Mouse (Mus musculus) heart, embryonic 13.5 days (tissue): ENCODE data around the gene Tnik. TPM values are rescaled to one million over a fixed set of nuclear protein-coding genes. Genes with fewer than 3 reads are reported as not detected.

ENCODE experiments used
- ATAC-seq: fragments of 200-750 bp; cut with Nextera tagmentation; 2 replicates; pipeline ENCODE4 v1.8.0; 2017; ENCODE audit warnings: moderate TSS enrichment; ENCODE audit not compliant: insufficient number of reproducible peaks, low FRiP score, low TSS enrichment; ENCODE audit errors: extremely low read depth
- H3K27ac ChIP-seq: fragments of 300-500 bp; sonication (generic); replicated peaks from 2 replicates; pipeline ENCODE4 v1.5.1; 2015; ENCODE audit warnings: moderate library complexity, mild to moderate bottlenecking, inconsistent platforms
- H3K27me3 ChIP-seq: fragments of 300-500 bp; sonication (generic); replicated peaks from 2 replicates; pipeline ENCODE4 v1.6.1; 2015; ENCODE audit warnings: mild to moderate bottlenecking, inconsistent platforms
- H3K36me3 ChIP-seq: fragments of 300-500 bp; sonication (generic); 2 replicates; pipeline ENCODE4 v1.6.1; 2015; ENCODE audit warnings: mild to moderate bottlenecking, inconsistent platforms
- H3K4me1 ChIP-seq: fragments of 300-500 bp; sonication (generic); 2 replicates; pipeline ENCODE4 v1.6.1; 2015; ENCODE audit warnings: inconsistent platforms
- H3K4me2 ChIP-seq: fragments of 300-500 bp; sonication (generic); 2 replicates; pipeline ENCODE4 v1.6.1; 2015; ENCODE audit warnings: inconsistent platforms, mild to moderate bottlenecking, moderate library complexity
- H3K4me3 ChIP-seq: fragments of 300-500 bp; sonication (generic); 2 replicates; pipeline ENCODE4 v1.5.1; 2015; ENCODE audit warnings: moderate library complexity, mild to moderate bottlenecking, inconsistent platforms
- H3K9ac ChIP-seq: fragments of 300-500 bp; sonication (generic); 2 replicates; pipeline ENCODE4 v1.6.1; 2015; ENCODE audit warnings: inconsistent platforms, mild to moderate bottlenecking, moderate library complexity
- H3K9me3 ChIP-seq: fragments of 300-500 bp; sonication (generic); 2 replicates; pipeline ENCODE4 v1.6.1; 2016; ENCODE audit warnings: inconsistent platforms
- WGBS: fragments of 180-500 bp; shearing (Covaris S2); methylation state at CpG from one replicate; pipeline ENCODE4 v1.1.7; 2015; ENCODE audit warnings: mixed read lengths; 5-methylcytosine and 5-hydroxymethylcytosine counted together
- polyA plus RNA-seq: library from polyadenylated mRNA; unstranded; fragments of >200 nt; fragmentation: Nextera tagmentation; extraction: Ambion mirVana; gene quantifications from 2 replicates; pipeline ENCODE4 v1.2.1, GENCODE M21; 2015

The Tnik gene
- polyA plus RNA-seq, 1 experiment from 2014 or later = 8.3 TPM

DNA sequence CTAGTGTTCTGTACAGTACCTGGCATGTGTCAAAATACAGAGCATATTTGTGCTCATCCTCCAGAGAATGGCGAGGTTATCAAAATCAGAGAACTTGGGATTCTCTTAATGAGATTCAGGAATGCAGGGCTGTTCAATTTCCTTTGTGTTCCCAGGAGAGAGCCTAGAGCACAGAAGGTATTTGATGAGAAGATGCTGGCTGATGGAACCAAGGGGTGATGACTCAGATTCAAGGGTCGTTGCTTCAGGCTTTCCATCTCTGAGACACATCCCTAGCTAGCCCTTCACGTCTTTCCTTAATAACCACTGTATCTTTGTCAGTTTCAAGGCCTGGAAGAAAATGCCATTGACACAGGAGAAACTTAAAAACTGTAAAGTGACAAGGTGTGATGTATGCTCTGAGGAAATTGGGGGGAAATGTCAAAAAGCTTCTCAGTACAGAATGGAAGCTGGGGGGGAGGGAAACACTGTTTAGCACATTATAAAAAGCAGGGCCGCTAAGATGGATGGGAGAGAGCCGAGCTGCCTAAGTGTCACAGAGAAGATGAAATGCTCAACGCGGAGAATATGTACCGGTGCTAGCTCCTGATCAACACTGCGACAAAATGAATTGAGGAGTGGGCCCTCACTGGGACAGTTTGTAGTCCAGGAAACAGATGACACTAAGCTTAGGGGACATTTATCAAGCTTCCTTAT, 380.4 kb downstream of the Tnik start:
- ATAC-seq = no peak
- H3K9me3 ChIP-seq = no peaks in the 10 kb centered on the region
- WGBS = 72% methylated on average over 9 of the region's 9 CpGs

GRCm38 (mm10) chr3:28652574-28652973, 389.6 kb downstream of the Tnik start:
- Histone ChIP-seq H3K4me1 (no peaks in the 10 kb centered on the region), H3K27me3 (no peaks in the 10 kb centered on the region), H3K4me2 (no peak overlapping the region), H3K27ac (no peak overlapping the region), H3K4me3 (no peak overlapping the region), H3K9ac (no peak overlapping the region), H3K9me3 (no peaks in the 10 kb centered on the region), H3K36me3 (peaks cover 24% of the 10 kb centered on the region)
- 73% methylated on average over 3 of the region's 3 CpGs for WGBS
- ATAC-seq = no peak

More for the DNA sequence above, 380.4 kb downstream of the Tnik start:
- Histone ChIP-seq H3K27ac (no peak overlapping the region), H3K9ac (no peak overlapping the region), H3K4me2 (no peak overlapping the region), H3K36me3 (peaks cover 16% of the 10 kb centered on the region), H3K4me1 (peaks cover 13% of the 10 kb centered on the region; the same call in 1 of the 2 replicates), H3K27me3 (no peaks in the 10 kb centered on the region), H3K4me3 (no peak overlapping the region)

- ATAC-seq = no peak
- no peaks in the 10 kb centered on the region for H3K9me3 ChIP-seq
- no peak overlapping the region for H3K4me2 ChIP-seq
- no peaks in the 10 kb centered on the region for H3K4me1 ChIP-seq
- 75% methylated on average over 3 of the region's 3 CpGs for WGBS
- peaks cover 20% of the 10 kb centered on the region for H3K36me3 ChIP-seq
- H3K9ac ChIP-seq = no peak overlapping the region
- H3K27me3 ChIP-seq = no peaks in the 10 kb centered on the region
- H3K27ac ChIP-seq = no peak overlapping the region
- no peak overlapping the region for H3K4me3 ChIP-seq
These were observed 390.0 kb downstream of the Tnik start for GRCm38 (mm10) chr3:28653043-28653442.

- Histone ChIP-seq H3K4me3 (no peak overlapping the region), H3K27me3 (no peaks in the 10 kb centered on the region), H3K36me3 (peaks cover 19% of the 10 kb centered on the region; the same call in 1 of the 2 replicates), H3K4me1 (no peaks in the 10 kb centered on the region), H3K27ac (no peak overlapping the region), H3K9ac (no peak overlapping the region), H3K9me3 (no peaks in the 10 kb centered on the region), H3K4me2 (no peak overlapping the region)
- ATAC-seq = no peak
These were observed 391.7 kb downstream of the Tnik start for GRCm38 (mm10) chr3:28654740-28655139.

GRCm38 (mm10) chr3:28658349-28658748, 395.3 kb downstream of the Tnik start:
- 55% methylated on average over 1 of the region's 1 CpGs for WGBS
- Histone ChIP-seq H3K27ac (no peak overlapping the region), H3K4me3 (no peak overlapping the region), H3K4me1 (no peaks in the 10 kb centered on the region), H3K36me3 (peaks cover 13% of the 10 kb centered on the region; the same call in 1 of the 2 replicates), H3K27me3 (no peaks in the 10 kb centered on the region), H3K9ac (no peak overlapping the region), H3K4me2 (no peak overlapping the region), H3K9me3 (no peaks in the 10 kb centered on the region)
- ATAC-seq = no peak

GRCm38 (mm10) chr3:28680851-28681250, 417.8 kb downstream of the Tnik start:
- Histone ChIP-seq H3K9ac (no peak overlapping the region), H3K27ac (no peak overlapping the region), H3K4me2 (no peak overlapping the region), H3K27me3 (no peaks in the 10 kb centered on the region), H3K4me1 (peaks cover 7% of the 10 kb centered on the region; the same call in 1 of the 2 replicates), H3K9me3 (no peaks in the 10 kb centered on the region), H3K4me3 (no peak overlapping the region), H3K36me3 (no peaks in the 10 kb centered on the region)
- WGBS = 40% methylated on average over 7 of the region's 7 CpGs
- ATAC-seq = no peak

DNA sequence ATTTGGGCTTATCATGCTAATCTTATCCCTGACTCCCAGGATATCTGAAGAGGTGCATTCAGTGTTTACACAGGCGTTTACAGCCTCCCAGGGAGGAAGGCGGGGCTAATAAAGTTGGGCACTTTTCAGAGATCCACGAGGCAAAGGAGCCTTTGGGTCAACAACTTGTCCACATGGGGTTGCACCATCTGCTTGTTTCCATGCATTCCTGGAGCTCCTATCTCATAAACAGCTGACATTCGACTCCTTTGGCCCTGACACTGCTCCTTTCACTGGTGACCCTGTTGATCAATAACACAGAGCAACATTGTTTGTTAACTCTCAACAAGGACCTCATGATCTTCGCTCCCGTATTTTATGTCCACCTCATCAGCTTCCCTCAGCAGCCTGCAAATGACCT, 418.9 kb downstream of the Tnik start:
- Histone ChIP-seq H3K4me3 (no peak overlapping the region), H3K4me2 (no peak overlapping the region), H3K27ac (no peak overlapping the region), H3K36me3 (no peaks in the 10 kb centered on the region), H3K27me3 (no peaks in the 10 kb centered on the region), H3K9ac (no peak overlapping the region), H3K9me3 (no peaks in the 10 kb centered on the region), H3K4me1 (peaks cover 7% of the 10 kb centered on the region; the same call in 1 of the 2 replicates)
- 38% methylated on average over 6 of the region's 6 CpGs for WGBS
- no peak for ATAC-seq

DNA sequence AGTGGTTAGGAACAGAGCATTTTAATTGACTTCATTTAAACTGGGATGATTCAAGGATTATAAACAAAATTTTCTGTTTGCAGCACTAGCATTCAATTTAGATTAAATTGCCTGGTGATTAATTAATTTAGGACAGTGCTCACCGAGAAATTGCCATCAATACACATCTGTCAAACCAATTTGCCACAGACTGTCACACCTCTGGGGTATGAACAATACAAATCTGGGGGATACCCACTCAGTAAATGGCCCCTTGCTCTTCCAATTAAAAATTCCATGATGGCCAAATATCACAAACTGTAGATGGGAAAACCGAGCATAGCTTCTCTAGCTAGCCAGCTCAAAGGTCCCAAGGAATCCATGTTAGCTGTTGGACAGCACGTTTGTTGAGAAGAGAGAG, 419.4 kb downstream of the Tnik start:
- H3K4me3 ChIP-seq = no peak overlapping the region
- no peaks in the 10 kb centered on the region for H3K27me3 ChIP-seq
- no peak for ATAC-seq
- H3K4me1 ChIP-seq = peaks cover 7% of the 10 kb centered on the region; the same call in 1 of the 2 replicates
- no peaks in the 10 kb centered on the region for H3K36me3 ChIP-seq
- H3K9me3 ChIP-seq = no peaks in the 10 kb centered on the region
- H3K27ac ChIP-seq = no peak overlapping the region
- 58% methylated on average over 3 of the region's 3 CpGs for WGBS
- no peak overlapping the region for H3K9ac ChIP-seq
- H3K4me2 ChIP-seq = no peak overlapping the region

DNA sequence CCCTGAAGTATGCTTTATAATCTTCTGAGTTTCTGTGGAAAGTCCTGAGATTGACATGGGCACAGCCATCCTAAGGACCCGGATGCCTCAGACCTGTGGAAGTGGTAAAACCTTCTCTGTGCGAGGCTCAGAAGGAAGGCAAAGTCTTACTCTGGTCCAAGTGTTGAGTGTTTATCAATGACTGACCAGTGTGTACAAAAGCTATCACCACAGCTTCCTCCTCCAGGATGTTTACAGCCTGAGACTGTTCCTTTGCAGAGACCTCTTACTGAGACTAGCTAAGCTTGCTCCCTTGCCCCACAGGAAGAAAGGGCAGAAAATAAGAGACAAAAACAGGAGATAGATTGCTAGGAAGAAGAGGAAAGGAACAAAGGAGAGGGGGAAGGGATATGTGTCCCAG, 422.5 kb downstream of the Tnik start:
- WGBS = 58% methylated on average over 2 of the region's 2 CpGs
- H3K9ac ChIP-seq = no peak overlapping the region
- no peak overlapping the region for H3K4me3 ChIP-seq
- H3K27me3 ChIP-seq = no peaks in the 10 kb centered on the region
- no peak overlapping the region for H3K27ac ChIP-seq
- ATAC-seq = no peak
- no peaks in the 10 kb centered on the region for H3K9me3 ChIP-seq
- no peaks in the 10 kb centered on the region for H3K36me3 ChIP-seq
- peaks cover 7% of the 10 kb centered on the region; the same call in 1 of the 2 replicates for H3K4me1 ChIP-seq
- H3K4me2 ChIP-seq = no peak overlapping the region

DNA sequence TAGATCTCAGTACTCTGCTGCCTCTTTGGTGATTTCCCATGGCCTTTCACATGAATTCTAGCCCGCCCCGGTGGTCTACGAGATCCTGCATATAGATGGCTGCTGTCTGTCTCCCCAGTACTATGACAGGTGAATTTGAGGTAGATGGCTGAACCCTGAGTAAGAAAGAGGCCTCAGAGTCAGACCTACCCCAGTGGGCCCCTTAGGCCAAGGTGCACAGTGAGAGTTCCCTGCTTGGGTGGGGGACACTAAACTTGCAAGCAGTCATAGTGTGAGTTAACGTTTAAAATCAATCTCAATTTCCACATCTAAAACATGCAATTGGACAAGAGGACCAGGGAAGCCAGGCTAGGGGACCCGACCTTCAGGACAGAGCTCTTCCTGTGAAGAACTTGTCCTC, 431.8 kb downstream of the Tnik start:
- Histone ChIP-seq H3K9ac (no peak overlapping the region), H3K36me3 (no peaks in the 10 kb centered on the region), H3K4me1 (no peaks in the 10 kb centered on the region), H3K27ac (no peak overlapping the region), H3K9me3 (no peaks in the 10 kb centered on the region), H3K4me2 (no peak overlapping the region), H3K4me3 (no peak overlapping the region), H3K27me3 (no peaks in the 10 kb centered on the region)
- no peak for ATAC-seq
- WGBS = 80% methylated on average over 5 of the region's 5 CpGs

DNA sequence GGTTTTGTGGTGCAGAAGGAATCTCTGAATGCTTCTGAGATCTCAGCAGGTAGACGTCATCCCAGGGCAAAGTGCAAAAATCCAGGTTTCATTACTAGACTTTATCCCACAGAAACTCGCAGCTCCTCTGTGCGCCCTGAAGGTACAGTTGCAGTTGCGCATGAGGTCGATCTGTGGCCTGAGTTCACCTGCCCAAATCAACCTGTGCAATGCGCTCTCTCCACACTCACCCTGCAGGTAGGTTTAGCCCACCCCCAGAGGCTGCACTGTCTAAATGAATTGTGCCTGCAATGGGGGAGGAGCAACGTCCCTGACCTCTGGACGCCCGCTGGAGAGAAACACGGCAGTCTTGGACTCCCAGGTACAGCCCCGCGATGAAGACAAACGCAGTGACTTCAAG, 432.6 kb downstream of the Tnik start:
- WGBS = 77% methylated on average over 13 of the region's 13 CpGs
- no peak overlapping the region; the same call in 1 of the 2 replicates for H3K4me2 ChIP-seq
- no peak for ATAC-seq
- no peak overlapping the region for H3K4me3 ChIP-seq
- H3K27me3 ChIP-seq = no peaks in the 10 kb centered on the region
- H3K9ac ChIP-seq = no peak overlapping the region
- H3K27ac ChIP-seq = no peak overlapping the region
- no peaks in the 10 kb centered on the region for H3K4me1 ChIP-seq
- H3K9me3 ChIP-seq = no peaks in the 10 kb centered on the region
- no peaks in the 10 kb centered on the region for H3K36me3 ChIP-seq

DNA sequence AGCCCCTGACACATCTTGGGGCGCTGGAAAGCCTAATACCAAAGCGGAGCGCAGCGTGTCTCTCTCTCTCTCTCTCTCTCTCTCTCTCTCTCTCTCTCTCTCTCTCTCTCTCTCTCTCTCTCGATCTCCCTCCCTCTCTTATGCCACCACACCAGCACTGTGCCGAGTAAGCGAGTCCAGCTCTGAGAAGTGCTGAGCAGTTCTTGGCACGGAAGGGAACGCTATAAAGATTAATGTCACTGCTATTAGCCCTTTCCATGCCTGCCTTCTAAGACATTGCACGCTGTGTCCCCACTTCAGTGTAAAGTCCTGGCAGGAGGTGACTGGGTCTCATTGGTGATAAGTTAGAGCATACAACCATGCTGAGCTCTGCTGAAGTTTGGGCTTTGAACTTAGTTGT, 433.1 kb downstream of the Tnik start:
- Histone ChIP-seq H3K9me3 (no peaks in the 10 kb centered on the region), H3K4me3 (no peak overlapping the region)
- no peak for ATAC-seq

More for the DNA sequence above, 433.1 kb downstream of the Tnik start:
- H3K9ac ChIP-seq = no peak overlapping the region
- 64% methylated on average over 10 of the region's 10 CpGs for WGBS
- no peak overlapping the region for H3K27ac ChIP-seq
- no peaks in the 10 kb centered on the region for H3K36me3 ChIP-seq
- no peaks in the 10 kb centered on the region for H3K4me1 ChIP-seq
- no peaks in the 10 kb centered on the region for H3K27me3 ChIP-seq
- no peak overlapping the region; the same call in 1 of the 2 replicates for H3K4me2 ChIP-seq
